Mouse (Mus musculus) cerebellum, adult 11 months (tissue): ENCODE measurements around the gene Tfap2c.

Experiments used
- DNase-seq: peaks from one replicate; pipeline ENCODE4 v3.0.0; 2022

Tfap2c gene

GRCm38 (mm10) chr2:172549371-172550155 is at the start of gene Tfap2c:
Gene Tfap2c, plus strand, starts transcription at chr2:172549593.
- no peak for DNase-seq

- DNase-seq, result no peak
Measured at GRCm38 (mm10) chr2:172500752-172501316, 48.6 kb upstream of the Tfap2c start.

GRCm38 (mm10) chr2:172501341-172501740 is 48.1 kb upstream of the Tfap2c start:
- DNase-seq, result no peak

- no peak for DNase-seq
Measured at GRCm38 (mm10) chr2:172502168-172502567, 47.2 kb upstream of the Tfap2c start.

- DNase-seq, result no peak
Measured at GRCm38 (mm10) chr2:172506121-172506520, 43.3 kb upstream of the Tfap2c start.

- no peak for DNase-seq
Measured at GRCm38 (mm10) chr2:172510056-172510712, 39.2 kb upstream of the Tfap2c start.

GRCm38 (mm10) chr2:172510899-172511298 is 38.5 kb upstream of the Tfap2c start:
- DNase-seq, result no peak

- no peak for DNase-seq
Measured at GRCm38 (mm10) chr2:172516407-172516992, 32.9 kb upstream of the Tfap2c start.

- DNase-seq, result no peak
Measured at GRCm38 (mm10) chr2:172520616-172521371, 28.6 kb upstream of the Tfap2c start.

- DNase-seq, result no peak
Measured at GRCm38 (mm10) chr2:172522528-172522927, 26.9 kb upstream of the Tfap2c start.

GRCm38 (mm10) chr2:172527175-172527574 is 22.2 kb upstream of the Tfap2c start:
- no peak for DNase-seq

GRCm38 (mm10) chr2:172543987-172544386 is 5.4 kb upstream of the Tfap2c start:
- DNase-seq, result no peak

- no peak for DNase-seq
Measured at GRCm38 (mm10) chr2:172544601-172545127, 4.7 kb upstream of the Tfap2c start.

GRCm38 (mm10) chr2:172545592-172546235 is 3.7 kb upstream of the Tfap2c start:
- DNase-seq, result no peak

- DNase-seq, result no peak
Measured at GRCm38 (mm10) chr2:172546551-172546950, 2.8 kb upstream of the Tfap2c start.

- DNase-seq, result no peak
Measured at GRCm38 (mm10) chr2:172547116-172547515, 2.3 kb upstream of the Tfap2c start.

GRCm38 (mm10) chr2:172547807-172548586 is 1.4 kb upstream of the Tfap2c start:
- DNase-seq, result no peak

- no peak for DNase-seq
Measured at GRCm38 (mm10) chr2:172548672-172549255, 629 bp upstream of the Tfap2c start.

- DNase-seq, result no peak
Measured at GRCm38 (mm10) chr2:172550364-172551080, 1.1 kb downstream of the Tfap2c start.

GRCm38 (mm10) chr2:172551081-172551720 is 1.8 kb downstream of the Tfap2c start:
- DNase-seq, result no peak
